Mouse (Mus musculus) thymus, adult 2 months (tissue): Measurements from ENCODE around the gene Cs.

Source experiments
- CTCF ChIP-seq: fragments of 200-500 bp; IDR thresholded peaks from 2 replicates; pipeline ENCODE4 v1.5.1; 2012; ENCODE audit warnings: mild to moderate bottlenecking, control low read depth, low read length, moderate library complexity, borderline replicate concordance; ENCODE audit not compliant: control insufficient read depth, poor library complexity, insufficient read depth; ENCODE audit errors: extremely low read depth
- POLR2A ChIP-seq: fragments of 200-500 bp; IDR thresholded peaks from 2 replicates; pipeline ENCODE4 v1.6.1; 2012; ENCODE audit warnings: mild to moderate bottlenecking, low read length, control low read depth, moderate library complexity; ENCODE audit not compliant: control insufficient read depth, poor library complexity, insufficient read depth; ENCODE audit errors: extremely low read depth

DNA sequence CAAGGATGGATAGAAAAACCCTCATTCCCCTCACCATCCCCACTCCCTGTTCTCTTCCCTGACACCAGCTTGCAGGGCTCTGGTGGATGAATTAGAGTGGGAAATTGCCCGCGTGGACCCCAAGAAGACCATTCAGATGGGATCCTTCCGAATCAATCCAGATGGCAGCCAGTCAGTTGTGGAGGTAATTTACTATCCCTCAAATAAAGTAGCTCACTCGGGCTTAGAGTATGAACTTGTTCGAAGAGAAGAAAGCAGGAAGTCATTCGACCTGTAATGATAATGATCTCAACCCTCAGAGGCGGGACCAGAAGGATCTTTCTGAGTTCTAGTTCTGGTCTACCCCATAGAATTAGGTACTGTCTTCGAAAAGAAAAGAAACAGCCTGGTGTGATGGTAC, 14.0 kb upstream of the Cs start:
- TF ChIP-seq CTCF (no peak), POLR2A (no peak)
